Mouse (Mus musculus) small intestine, adult 2 months (tissue): ENCODE results near the gene Clmn. TPM values are rescaled to one million over a fixed set of nuclear protein-coding genes. Genes with fewer than 3 reads are reported as not detected.
A peak's percentile ranks its signal among the peaks of the same experiment; 100 is the strongest.

Experiments used
- H3K27ac ChIP-seq: fragments of 200-500 bp; 2 replicates; pipeline ENCODE4 v1.5.1; 2012; ENCODE audit warnings: low read depth, low read length, control low read depth, inconsistent platforms; ENCODE audit not compliant: insufficient read depth
- H3K27me3 ChIP-seq: fragments of 200-500 bp; 2 replicates; pipeline ENCODE4 v1.6.1; 2012; ENCODE audit warnings: mild to moderate bottlenecking, moderate library complexity, low read length, inconsistent platforms; ENCODE audit not compliant: control insufficient read depth, insufficient read depth
- H3K36me3 ChIP-seq: fragments of 200-500 bp; 2 replicates; pipeline ENCODE4 v1.6.1; 2012; ENCODE audit warnings: mild to moderate bottlenecking, low read length, control low read depth, inconsistent platforms; ENCODE audit not compliant: control insufficient read depth, insufficient read depth
- H3K4me1 ChIP-seq: fragments of 200-500 bp; 2 replicates; pipeline ENCODE4 v1.6.1; 2012; ENCODE audit warnings: low read length, inconsistent platforms, mixed read lengths; ENCODE audit not compliant: control insufficient read depth, insufficient read depth, insufficient read length
- H3K4me3 ChIP-seq: fragments of 200-500 bp; 2 replicates; pipeline ENCODE4 v1.5.1; 2012; ENCODE audit warnings: low read depth, mild to moderate bottlenecking, control low read depth, inconsistent platforms, low read length, moderate library complexity
- CTCF ChIP-seq: fragments of 200-500 bp; IDR thresholded peaks from 2 replicates; pipeline ENCODE4 v1.5.1; 2012; ENCODE audit warnings: low read depth, mild to moderate bottlenecking, control low read depth, inconsistent platforms, low read length, moderate library complexity, mixed read lengths; ENCODE audit not compliant: insufficient replicate concordance, insufficient read length; ENCODE audit errors: extremely low read depth
- POLR2A ChIP-seq: fragments of 200-500 bp; IDR thresholded peaks from 2 replicates; pipeline ENCODE4 v1.6.1; 2012; ENCODE audit warnings: low read depth, mild to moderate bottlenecking, control low read depth, inconsistent platforms, low read length, moderate library complexity
- WGBS: fragments of 180-500 bp; shearing (Covaris S2); methylation state at CpG from one replicate; pipeline ENCODE4 v1.1.7; 2018; 5-methylcytosine and 5-hydroxymethylcytosine counted together
- polyA plus RNA-seq: library from polyadenylated mRNA; depleted of rRNA; stranded (reverse); fragments of >200 nt; gene quantifications from 2 replicates; pipeline ENCODE4 v1.2.3, GENCODE M21; 2012

Clmn gene
- polyA plus RNA-seq, 1 experiment, result 3.4 TPM

DNA sequence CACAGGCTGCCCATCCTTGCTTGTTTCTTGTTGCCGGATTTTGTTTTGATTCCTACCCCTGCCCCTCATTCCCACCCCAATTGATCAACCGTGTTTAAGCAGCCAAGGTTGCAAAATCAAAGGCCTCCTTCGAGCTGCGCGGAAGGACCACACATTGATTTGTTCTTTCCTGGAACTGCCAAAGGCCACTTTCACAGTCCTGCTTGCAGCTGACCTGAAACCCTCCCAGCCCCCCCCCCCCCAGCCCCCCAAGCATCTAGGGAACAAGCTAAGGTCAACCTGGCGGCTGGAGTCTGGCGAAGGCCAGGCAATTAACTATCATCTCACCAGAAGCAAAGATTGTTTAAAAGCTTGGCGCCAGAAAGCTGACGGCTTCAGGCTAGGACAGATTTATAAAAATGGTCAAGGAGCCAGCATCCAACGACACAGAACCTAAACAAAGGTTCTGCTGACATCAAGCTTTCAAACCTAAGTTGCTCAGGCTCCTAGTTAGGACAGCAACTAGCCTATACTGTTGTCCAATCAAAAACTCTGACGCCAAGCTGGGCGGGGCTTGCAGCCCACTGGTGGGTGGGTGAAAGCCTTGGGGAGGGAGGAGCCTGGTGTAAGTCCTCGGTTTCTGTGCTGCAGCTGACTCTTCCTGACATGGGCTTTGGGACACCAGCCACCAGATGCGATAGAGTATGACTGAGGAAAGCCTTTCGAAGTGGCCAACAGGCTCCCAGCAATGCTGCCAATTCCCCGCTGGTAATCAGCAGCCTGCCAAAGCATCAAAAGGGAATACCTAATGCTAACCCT, 13.0 kb downstream of the Clmn start:
- Histone ChIP-seq H3K4me1 (peaks cover 18% of the 10 kb centered on the region; the same call in 1 of the 2 replicates), H3K36me3 (no peaks in the 10 kb centered on the region), H3K27ac (no peak overlapping the region), H3K4me3 (no peak overlapping the region), H3K27me3 (no peaks in the 10 kb centered on the region)
- TF ChIP-seq POLR2A (no peak), CTCF (no peak)
- WGBS, result 60% methylated on average over 16 of the region's 16 CpGs

DNA sequence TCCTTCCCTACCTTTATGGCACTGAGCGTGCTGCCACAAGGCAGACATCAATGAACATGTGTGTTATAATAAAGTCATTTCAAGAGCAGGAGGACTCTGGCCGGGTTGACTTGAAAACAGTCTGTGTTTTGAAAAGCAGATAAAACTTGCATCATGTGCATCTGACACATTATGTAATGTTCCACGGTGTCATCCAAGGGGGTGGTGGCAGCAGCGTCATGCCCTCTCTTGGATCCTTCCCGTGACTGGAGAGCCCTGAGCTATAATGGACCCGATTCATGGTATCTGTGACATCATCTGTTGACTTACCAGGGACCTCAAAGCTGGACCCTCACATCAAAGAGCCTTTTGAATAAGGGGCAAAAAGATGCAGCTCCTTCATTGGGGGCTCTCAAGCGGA, 14.8 kb downstream of the Clmn start:
- TF ChIP-seq CTCF, result no peak
- no peak for TF ChIP-seq POLR2A
- no peak overlapping the region for H3K4me3 ChIP-seq
- no peaks in the 10 kb centered on the region for H3K27me3 ChIP-seq
- H3K36me3 ChIP-seq, result no peaks in the 10 kb centered on the region
- WGBS, result 73% methylated on average over 7 of the region's 7 CpGs
- peaks cover 12% of the 10 kb centered on the region; the same call in 1 of the 2 replicates for H3K4me1 ChIP-seq
- H3K27ac ChIP-seq, result no peak overlapping the region

DNA sequence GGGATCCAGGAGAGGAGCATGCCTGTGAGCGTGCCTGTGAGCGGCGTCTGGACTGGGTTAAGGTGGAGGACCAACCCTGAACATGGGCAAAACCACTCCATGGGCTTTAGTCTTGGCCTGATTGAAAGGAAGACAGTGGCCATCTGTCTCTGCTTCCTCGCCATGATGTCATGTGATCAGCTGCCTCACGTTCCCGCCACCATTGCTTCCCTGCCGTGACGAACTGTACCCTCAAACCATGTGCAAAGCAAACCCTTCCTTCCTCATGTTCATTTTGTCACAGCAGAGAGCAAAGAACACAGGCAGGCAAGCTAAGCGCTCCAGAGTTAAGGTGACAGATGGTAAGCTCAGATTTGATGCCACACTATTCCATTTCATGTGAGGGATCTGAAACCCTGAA, 16.2 kb downstream of the Clmn start:
- no peak overlapping the region for H3K4me3 ChIP-seq
- H3K27ac ChIP-seq, result no peak overlapping the region
- TF ChIP-seq CTCF (no peak), POLR2A (no peak)
- H3K4me1 ChIP-seq, result peaks cover 15% of the 10 kb centered on the region
- no peaks in the 10 kb centered on the region for H3K36me3 ChIP-seq
- 94% methylated on average over 9 of the region's 9 CpGs for WGBS
- no peaks in the 10 kb centered on the region for H3K27me3 ChIP-seq

DNA sequence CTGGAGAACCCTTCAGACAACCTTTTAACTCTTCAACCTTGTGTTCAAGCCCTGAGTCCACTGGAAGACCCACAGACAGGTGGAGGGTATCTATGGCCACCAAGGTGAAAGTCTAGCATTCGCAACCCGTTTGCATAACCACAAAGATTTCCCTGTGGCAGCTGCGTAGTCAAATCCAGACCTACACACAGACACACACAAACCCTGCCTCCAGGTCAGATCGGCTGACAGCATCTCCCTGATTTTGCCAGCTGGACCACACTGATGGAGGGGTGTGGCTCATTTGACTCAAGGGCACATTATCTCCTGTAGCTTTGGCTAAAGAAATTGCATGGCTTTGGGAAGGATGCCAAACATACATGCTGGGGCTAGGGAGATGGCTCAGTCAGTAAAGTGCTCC, 17.6 kb downstream of the Clmn start:
- H3K4me3 ChIP-seq, result no peak overlapping the region
- no peaks in the 10 kb centered on the region for H3K36me3 ChIP-seq
- 77% methylated on average over 4 of the region's 4 CpGs for WGBS
- H3K27me3 ChIP-seq, result no peaks in the 10 kb centered on the region
- H3K4me1 ChIP-seq, result peaks cover 22% of the 10 kb centered on the region
- no peak for TF ChIP-seq CTCF
- TF ChIP-seq POLR2A, result no peak
- no peak overlapping the region for H3K27ac ChIP-seq

DNA sequence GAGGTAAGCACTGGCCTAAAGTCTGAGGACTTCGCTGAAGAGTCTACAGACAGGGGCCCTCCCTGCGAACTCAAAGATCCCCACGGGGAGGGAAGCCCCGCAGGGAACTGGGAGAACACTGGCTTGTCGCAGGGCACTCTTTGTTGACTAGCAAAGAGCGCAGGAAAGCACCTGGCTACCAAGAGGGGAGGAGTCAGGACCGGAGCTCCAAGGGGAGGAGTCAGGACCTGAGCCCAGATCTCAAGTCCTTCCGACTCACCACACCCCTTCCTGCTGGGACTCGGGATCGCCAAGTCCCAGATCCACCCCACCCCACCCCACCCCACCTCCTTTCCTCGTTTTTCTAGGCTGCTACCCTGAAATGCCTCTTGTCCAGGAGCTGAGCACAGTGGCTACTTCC, 19.2 kb downstream of the Clmn start:
- no peak for TF ChIP-seq POLR2A
- Histone ChIP-seq H3K4me3 (peak overlapping the region; percentile 61), H3K27me3 (no peaks in the 10 kb centered on the region), H3K4me1 (peaks cover 29% of the 10 kb centered on the region), H3K27ac (peak overlapping the region; percentile 39; the same call in 1 of the 2 replicates), H3K36me3 (no peaks in the 10 kb centered on the region)
- 1% methylated on average over 11 of the region's 11 CpGs for WGBS

DNA sequence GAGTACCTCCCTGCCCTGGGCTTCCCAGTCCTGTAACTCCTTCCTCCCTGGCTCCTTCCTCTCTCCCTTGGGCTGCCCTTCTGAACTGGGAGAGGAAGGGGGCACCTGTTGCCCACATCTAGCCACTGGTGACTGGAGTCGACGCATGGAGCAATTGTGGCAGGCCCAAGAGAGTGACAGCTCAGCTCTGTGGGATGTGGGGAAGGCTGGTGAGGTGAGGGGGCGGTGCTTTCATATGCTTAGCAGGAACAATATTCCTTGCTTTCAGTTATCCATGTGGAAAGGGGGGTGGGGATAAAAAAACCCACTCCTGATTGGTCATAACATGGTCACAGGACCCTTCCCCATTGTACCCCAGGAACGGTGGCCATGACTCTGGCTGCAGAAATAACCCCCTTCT, 19.9 kb downstream of the Clmn start:
- no peak overlapping the region for H3K4me3 ChIP-seq
- no peaks in the 10 kb centered on the region for H3K27me3 ChIP-seq
- WGBS, result 55% methylated on average over 4 of the region's 4 CpGs
- peaks cover 29% of the 10 kb centered on the region for H3K4me1 ChIP-seq
- no peak for TF ChIP-seq CTCF
- no peak for TF ChIP-seq POLR2A
- H3K27ac ChIP-seq, result peak overlapping the region; percentile 33; the same call in 1 of the 2 replicates
- H3K36me3 ChIP-seq, result no peaks in the 10 kb centered on the region

DNA sequence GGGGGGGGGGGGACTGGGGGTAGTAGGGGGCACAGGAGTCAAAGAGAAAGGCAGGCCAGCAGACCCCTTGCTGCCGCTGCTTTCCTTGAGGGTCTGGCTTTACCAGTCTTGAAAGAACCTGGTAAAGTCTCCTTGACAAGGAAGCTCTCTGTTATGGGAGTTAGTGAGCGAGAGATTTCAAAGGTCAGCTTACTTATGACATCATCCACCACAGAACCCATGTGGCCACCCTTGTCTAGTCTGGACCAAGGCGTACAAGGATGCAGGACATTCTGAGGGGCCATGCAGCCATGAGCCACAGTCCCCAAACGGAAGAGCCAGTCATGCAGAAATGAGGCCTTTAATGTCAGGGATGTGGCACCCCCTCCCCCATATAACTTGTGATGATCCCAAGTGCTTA, 20.6 kb downstream of the Clmn start:
- Histone ChIP-seq H3K4me3 (no peak overlapping the region), H3K27me3 (no peaks in the 10 kb centered on the region), H3K36me3 (no peaks in the 10 kb centered on the region), H3K4me1 (peaks cover 29% of the 10 kb centered on the region), H3K27ac (no peak overlapping the region)
- WGBS, result 42% methylated on average over 4 of the region's 4 CpGs
- TF ChIP-seq CTCF (no peak), POLR2A (no peak)

DNA sequence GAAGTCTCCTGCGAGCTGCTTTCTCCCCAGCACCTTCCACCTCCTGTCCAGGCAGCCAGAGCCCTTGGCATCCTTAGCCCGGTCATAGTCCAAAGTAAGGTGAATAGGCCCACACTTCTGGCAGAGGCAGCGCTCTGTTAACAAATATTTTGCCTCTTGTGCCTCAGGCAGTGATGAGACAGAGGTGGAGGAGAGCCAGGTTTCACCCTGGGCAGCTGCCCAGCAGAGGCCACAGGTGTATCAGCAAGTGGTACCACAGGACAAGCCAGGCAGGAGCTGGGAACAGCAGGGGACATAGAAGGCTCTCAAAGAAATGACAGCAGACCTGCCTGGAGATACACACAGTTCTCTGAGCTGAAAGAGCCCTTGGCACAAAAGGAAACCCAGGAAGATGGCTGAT, 23.6 kb downstream of the Clmn start:
- WGBS, result 44% methylated on average over 3 of the region's 3 CpGs
- Histone ChIP-seq H3K36me3 (no peaks in the 10 kb centered on the region), H3K4me1 (peaks cover 29% of the 10 kb centered on the region), H3K4me3 (no peak overlapping the region), H3K27me3 (no peaks in the 10 kb centered on the region), H3K27ac (no peak overlapping the region)
- TF ChIP-seq POLR2A, result no peak
- TF ChIP-seq CTCF, result no peak
